Mouse (Mus musculus) forebrain, embryonic 16.5 days (tissue): Measurements from ENCODE around the gene Mmp23. TPM values are rescaled to one million over a fixed set of nuclear protein-coding genes. Genes with fewer than 3 reads are reported as not detected.

Experiments used
- ATAC-seq: fragments of 200-750 bp; cut with Nextera tagmentation; 2 replicates; pipeline ENCODE4 v1.8.0; 2017; ENCODE audit warnings: mild to moderate bottlenecking, moderate library complexity
- H3K27ac ChIP-seq: fragments of 300-500 bp; sonication (generic); 2 replicates; pipeline ENCODE4 v1.5.1; 2014; ENCODE audit warnings: low read length, control low read depth
- H3K27me3 ChIP-seq: fragments of 300-500 bp; sonication (generic); replicated peaks from 2 replicates; pipeline ENCODE4 v1.6.1; 2014; ENCODE audit warnings: low read length; ENCODE audit not compliant: control insufficient read depth, insufficient read depth
- H3K36me3 ChIP-seq: fragments of 300-500 bp; sonication (generic); 2 replicates; pipeline ENCODE4 v1.6.1; 2014; ENCODE audit not compliant: control insufficient read depth, insufficient read depth
- H3K4me1 ChIP-seq: fragments of 300-500 bp; sonication (generic); replicated peaks from 2 replicates; pipeline ENCODE4 v1.6.1; 2014; ENCODE audit warnings: low read length; ENCODE audit not compliant: control insufficient read depth, insufficient read depth
- H3K4me2 ChIP-seq: fragments of 300-500 bp; sonication (generic); 2 replicates; pipeline ENCODE4 v1.6.1; 2014; ENCODE audit warnings: mild to moderate bottlenecking, low read length, control low read depth
- H3K4me3 ChIP-seq: fragments of 300-500 bp; sonication (generic); replicated peaks from 2 replicates; pipeline ENCODE4 v1.5.1; 2014; ENCODE audit warnings: mild to moderate bottlenecking, low read length, control low read depth
- H3K9ac ChIP-seq: fragments of 300-500 bp; sonication (generic); replicated peaks from 2 replicates; pipeline ENCODE4 v1.6.1; 2014; ENCODE audit warnings: low read depth, low read length, control low read depth
- H3K9me3 ChIP-seq: fragments of 300-500 bp; sonication (generic); 2 replicates; pipeline ENCODE4 v1.6.1; 2016; ENCODE audit warnings: low read length; ENCODE audit not compliant: control insufficient read depth
- WGBS: fragments of 180-500 bp; shearing (Covaris S2); extraction: QIAGEN DNeasy Blood & Tissue Kit; methylation state at CpG from one replicate; pipeline ENCODE4 v1.1.7; 2014; 5-methylcytosine and 5-hydroxymethylcytosine counted together
- polyA plus RNA-seq: library from polyadenylated mRNA; unstranded; fragments of >200 nt; fragmentation: Nextera tagmentation; extraction: Ambion mirVana; gene quantifications from 2 replicates; pipeline ENCODE4 v1.2.1, GENCODE M21; 2015

Mmp23 gene
- polyA plus RNA-seq, 1 experiment from 2014 or later = 3.0 TPM

GRCm38 (mm10) chr4:155658961-155659360, 5.8 kb upstream of the Mmp23 start:
- Histone ChIP-seq H3K9me3 (no peaks in the 10 kb centered on the region), H3K36me3 (no peaks in the 10 kb centered on the region), H3K4me3 (no peak overlapping the region), H3K4me2 (no peak overlapping the region), H3K27ac (no peak overlapping the region), H3K9ac (no peak overlapping the region), H3K27me3 (peaks cover 23% of the 10 kb centered on the region), H3K4me1 (peaks cover 14% of the 10 kb centered on the region)
- 87% methylated on average over 10 of the region's 10 CpGs for WGBS
- ATAC-seq = no peak

- H3K27ac ChIP-seq = no peak overlapping the region
- peaks cover 48% of the 10 kb centered on the region for H3K27me3 ChIP-seq
- no peak overlapping the region for H3K4me3 ChIP-seq
- H3K9me3 ChIP-seq = no peaks in the 10 kb centered on the region
- WGBS = 94% methylated on average over 12 of the region's 13 CpGs
- no peak overlapping the region for H3K9ac ChIP-seq
- peaks cover 28% of the 10 kb centered on the region for H3K4me1 ChIP-seq
- peaks cover 3% of the 10 kb centered on the region; the same call in 1 of the 2 replicates for H3K36me3 ChIP-seq
- no peak for ATAC-seq
- no peak overlapping the region for H3K4me2 ChIP-seq
These were observed 3.1 kb upstream of the Mmp23 start for GRCm38 (mm10) chr4:155656214-155656751.

- Histone ChIP-seq H3K4me3 (peak overlapping the region; percentile 31), H3K36me3 (peaks cover 17% of the 10 kb centered on the region), H3K9ac (peak overlapping the region; percentile 40; the same call in 1 of the 2 replicates), H3K27me3 (peaks cover 53% of the 10 kb centered on the region), H3K4me1 (peaks cover 28% of the 10 kb centered on the region), H3K27ac (no peak overlapping the region), H3K4me2 (peak overlapping the region; percentile 50), H3K9me3 (no peaks in the 10 kb centered on the region)
- 2% methylated on average over 52 of the region's 52 CpGs for WGBS
- ATAC-seq = peak; percentile 32
These were observed 1.5 kb upstream of the Mmp23 start for GRCm38 (mm10) chr4:155654456-155655298.

GRCm38 (mm10) chr4:155654183-155654455, 935 bp upstream of the Mmp23 start:
- peaks cover 53% of the 10 kb centered on the region for H3K27me3 ChIP-seq
- H3K9me3 ChIP-seq = no peaks in the 10 kb centered on the region
- peaks cover 21% of the 10 kb centered on the region for H3K36me3 ChIP-seq
- ATAC-seq = peak; percentile 16; the same call in 1 of the 2 replicates
- H3K27ac ChIP-seq = no peak overlapping the region
- peak overlapping the region; percentile 50 for H3K4me2 ChIP-seq
- WGBS = under 1% methylated on average over 6 of the region's 6 CpGs
- H3K4me3 ChIP-seq = peak overlapping the region; percentile 31
- peaks cover 28% of the 10 kb centered on the region for H3K4me1 ChIP-seq
- no peak overlapping the region for H3K9ac ChIP-seq

GRCm38 (mm10) chr4:155653451-155654182, 433 bp upstream of the Mmp23 start:
- WGBS = 1% methylated on average over 31 of the region's 31 CpGs
- Histone ChIP-seq H3K27me3 (peaks cover 53% of the 10 kb centered on the region), H3K9ac (peak overlapping the region; percentile 43), H3K9me3 (no peaks in the 10 kb centered on the region), H3K27ac (no peak overlapping the region), H3K4me3 (peak overlapping the region; percentile 31), H3K36me3 (peaks cover 26% of the 10 kb centered on the region), H3K4me2 (peak overlapping the region; percentile 56), H3K4me1 (peaks cover 28% of the 10 kb centered on the region)
- peak; percentile 43; the same call in 1 of the 2 replicates for ATAC-seq

GRCm38 (mm10) chr4:155652283-155653085, 700 bp downstream of the Mmp23 start:
- Histone ChIP-seq H3K9ac (peak overlapping the region; percentile 43; the same call in 1 of the 2 replicates), H3K27me3 (peaks cover 53% of the 10 kb centered on the region), H3K36me3 (peaks cover 37% of the 10 kb centered on the region), H3K27ac (no peak overlapping the region), H3K9me3 (no peaks in the 10 kb centered on the region), H3K4me2 (peak overlapping the region; percentile 56), H3K4me1 (peaks cover 28% of the 10 kb centered on the region), H3K4me3 (peak overlapping the region; percentile 31)
- 21% methylated on average over 36 of the region's 36 CpGs for WGBS
- no peak for ATAC-seq

GRCm38 (mm10) chr4:155651553-155652269, 1.5 kb downstream of the Mmp23 start:
- 68% methylated on average over 15 of the region's 15 CpGs for WGBS
- no peak overlapping the region for H3K4me2 ChIP-seq
- peaks cover 40% of the 10 kb centered on the region for H3K36me3 ChIP-seq
- H3K4me1 ChIP-seq = peaks cover 28% of the 10 kb centered on the region
- H3K27ac ChIP-seq = no peak overlapping the region
- no peak overlapping the region for H3K9ac ChIP-seq
- H3K4me3 ChIP-seq = no peak overlapping the region
- no peaks in the 10 kb centered on the region for H3K9me3 ChIP-seq
- peaks cover 53% of the 10 kb centered on the region for H3K27me3 ChIP-seq
- ATAC-seq = no peak

GRCm38 (mm10) chr4:155649355-155649754, 3.8 kb downstream of the Mmp23 start:
- 94% methylated on average over 11 of the region's 11 CpGs for WGBS
- Histone ChIP-seq H3K27ac (no peak overlapping the region), H3K4me1 (peaks cover 18% of the 10 kb centered on the region), H3K36me3 (peaks cover 40% of the 10 kb centered on the region), H3K9ac (no peak overlapping the region), H3K9me3 (no peaks in the 10 kb centered on the region), H3K4me2 (no peak overlapping the region), H3K4me3 (no peak overlapping the region), H3K27me3 (peaks cover 34% of the 10 kb centered on the region)
- ATAC-seq = no peak
